Comparison of ENCODE assay signal across 8 mouse cellular contexts in genomic region chr1:106172301-106172930, GRCm38 (mm10). TPM values are rescaled to one million over a fixed set of nuclear protein-coding genes. Genes with fewer than 3 reads are reported as not detected.
A peak's percentile ranks its signal among the peaks of the same experiment; 100 is the strongest.
DNase-seq lines count a peak whose midpoint lies in the region; ATAC-seq and TF ChIP-seq lines count a peak whose summit lies in the region.

No protein-coding gene starts in this region.

- H3K9ac ChIP-seq in liver, embryonic 14.5 days (replicated peaks): peak overlapping the region; percentile 77
- H3K9ac ChIP-seq in neural tube, embryonic 11.5 days (ENCODE audit: low read length): peak overlapping the region; percentile 94
- H3K9ac ChIP-seq in stomach, embryonic 16.5 days (ENCODE audit: low read length): peak overlapping the region; percentile 93

- no peak overlapping the region for H3K27ac ChIP-seq in liver, embryonic 14.5 days
- peak overlapping the region; percentile 88 for H3K27ac ChIP-seq in neural tube, embryonic 11.5 days (ENCODE audit: low read depth, low read length)
- H3K27ac ChIP-seq in stomach, embryonic 16.5 days (ENCODE audit: low read length): peak overlapping the region; percentile 89

- peak overlapping the region; percentile 62 to 65 for H3K4me3 ChIP-seq in liver, embryonic 14.5 days (ENCODE audit: insufficient read depth in 1 of 2, low read depth in 2 of 2, low read length in 2 of 2)
- H3K4me3 ChIP-seq in neural tube, embryonic 11.5 days (ENCODE audit: low read depth, low read length): peak overlapping the region; percentile 89
- peak overlapping the region; percentile 83 for H3K4me3 ChIP-seq in stomach, embryonic 16.5 days (replicated peaks; ENCODE audit: low read length)

- H3K27me3 ChIP-seq in liver, embryonic 14.5 days (ENCODE audit: control insufficient read depth, insufficient read depth, low read length): peaks cover 6% of the 10 kb centered on the region
- no peaks in the 10 kb centered on the region for H3K27me3 ChIP-seq in neural tube, embryonic 11.5 days (ENCODE audit: control insufficient read depth, insufficient read depth, low read length)
- H3K27me3 ChIP-seq in stomach, embryonic 16.5 days (ENCODE audit: control insufficient read depth, insufficient read depth, low read length): no peaks in the 10 kb centered on the region

- peak; percentile 4 for ATAC-seq in liver, embryonic 14.5 days (ENCODE audit: insufficient read depth)
- ATAC-seq in neural tube, embryonic 11.5 days (ENCODE audit: insufficient read depth, low FRiP score, low TSS enrichment): peak; percentile 14
- ATAC-seq in stomach, embryonic 16.5 days (ENCODE audit: insufficient read depth, low FRiP score): no peak

- no peaks in the 10 kb centered on the region for H3K36me3 ChIP-seq in liver, embryonic 14.5 days (replicated peaks; ENCODE audit: control insufficient read depth, insufficient read depth, low read depth)
- H3K36me3 ChIP-seq in neural tube, embryonic 11.5 days (ENCODE audit: control insufficient read depth, insufficient read depth, low read length): no peaks in the 10 kb centered on the region
- no peaks in the 10 kb centered on the region for H3K36me3 ChIP-seq in stomach, embryonic 16.5 days (ENCODE audit: control insufficient read depth, insufficient read depth, low read length)

- DNase-seq in 3T3-L1 (ENCODE audit: low read depth, low spot score) (peak; percentile 63), WW6 (ENCODE audit: low read depth, low spot score) (peak; percentile 28)
- peak; percentile 59 for DNase-seq in embryo, embryonic 10 days (ENCODE audit: low spot score)
- DNase-seq in heart, adult 18-20 months: peak; percentile 58 to 69
- peak; percentile 38 to 41 for DNase-seq in kidney, adult 8-10 months
- peak in 2 of 3 experiments; percentile 16 to 19 for DNase-seq in liver, embryonic 14.5 days (ENCODE audit: low read depth in 3 of 3, low spot score in 3 of 3)
- DNase-seq in neural tube, embryonic 11.5 days (ENCODE audit: low spot score): peak; percentile 68

- TF ChIP-seq EP300 in liver, embryonic 14.5 days (IDR thresholded peaks at IDR 0.05; ENCODE audit: low read depth): no peak

- H3K9me3 ChIP-seq in liver, embryonic 14.5 days (ENCODE audit: control insufficient read depth, low read length): no peaks in the 10 kb centered on the region
- H3K9me3 ChIP-seq in neural tube, embryonic 11.5 days (ENCODE audit: control insufficient read depth, low read length): no peaks in the 10 kb centered on the region
- no peaks in the 10 kb centered on the region for H3K9me3 ChIP-seq in stomach, embryonic 16.5 days (replicated peaks; ENCODE audit: control insufficient read depth, low read length)

- under 1% methylated on average over 64 of the region's 77 CpGs for WGBS in liver, embryonic 14.5 days (ENCODE audit: insufficient replicate concordance)
- under 1% methylated on average over 55 of the region's 77 CpGs for WGBS in neural tube, embryonic 11.5 days
- under 1% methylated on average over 70 of the region's 77 CpGs for WGBS in stomach, embryonic 16.5 days

- no peak for TF ChIP-seq CTCF in liver, embryonic 14.5 days (IDR thresholded peaks at IDR 0.05; ENCODE audit: low read depth)

- peak overlapping the region; percentile 76 for H3K4me2 ChIP-seq in liver, embryonic 14.5 days (ENCODE audit: low read depth)
- peak overlapping the region; percentile 83 for H3K4me2 ChIP-seq in neural tube, embryonic 11.5 days (ENCODE audit: low read depth)
- peak overlapping the region; percentile 72 for H3K4me2 ChIP-seq in stomach, embryonic 16.5 days (ENCODE audit: low read depth, low read length)

- peaks cover 4 to 11% of the 10 kb centered on the region in 2 experiments; a peak in 3 of 4 replicates for H3K4me1 ChIP-seq in liver, embryonic 14.5 days (replicated peaks; ENCODE audit: control insufficient read depth in 2 of 2, insufficient read depth in 2 of 2, low read length in 1 of 2)
- H3K4me1 ChIP-seq in neural tube, embryonic 11.5 days (ENCODE audit: control insufficient read depth, insufficient read depth, low read length): peaks cover 18% of the 10 kb centered on the region
- peaks cover 8% of the 10 kb centered on the region for H3K4me1 ChIP-seq in stomach, embryonic 16.5 days (ENCODE audit: control insufficient read depth, insufficient read depth, low read length)

RNA-seq across cellular contexts. Expression of gene Phlpp1, which starts 0.9 kb away (rescaled TPM):
- 10 to 100 TPM; 16.3 to 19.1 TPM for total RNA-seq in heart, adult 18-20 months (2021)
- polyA plus RNA-seq in liver, embryonic 14.5 days (2012; rRNA removed): 1.00 and 1.2 TPM in 2 replicates
- 0.75 and 0.94 TPM in 2 replicates for polyA plus RNA-seq in liver, embryonic 14.5 days (2014; fragmentation: Nextera tagmentation; extraction: Ambion mirVana)
- 6.5 and 6.6 TPM in 2 replicates for polyA plus RNA-seq in neural tube, embryonic 11.5 days (2014; fragmentation: Nextera tagmentation; extraction: Ambion mirVana)
- 2.2 and 2.4 TPM in 2 replicates for polyA plus RNA-seq in stomach, embryonic 16.5 days (2015; fragmentation: Nextera tagmentation; extraction: Ambion mirVana)

Comparison
In these comparisons a context has a peak if more than half of its experiments do, and no peak if none do; other contexts are left out.
1. DNase-seq: peak in every context shown above with its lines; median percentile 68 in neural tube, embryonic 11.5 days; 64 in heart, adult 18-20 months; 63 in 3T3-L1; 59 in embryo, embryonic 10 days; 40 in kidney, adult 8-10 months; 28 in WW6; 18 in liver, embryonic 14.5 days.